Mouse (Mus musculus): ENCODE data around the gene Wnt5b. TPM values are rescaled to one million over a fixed set of nuclear protein-coding genes. Genes with fewer than 3 reads are reported as not detected.

The Wnt5b gene
- total RNA-seq, 2 experiments from 2014 or later = 1.7 to 2.2 TPM

Other genes starting within 250 kb of the Wnt5b start
- gene Lrtm2, start 213.6 kb downstream of the Wnt5b start, total RNA-seq (2021) = 10 to 100 TPM; 40.4 to 42.8 TPM
- gene Adipor2, start 126.6 kb downstream of the Wnt5b start, total RNA-seq (2021) = 10 to 100 TPM; 36.2 to 41.5 TPM
- gene Fbxl14, start 64.7 kb downstream of the Wnt5b start, total RNA-seq (2021) = 10 to 100 TPM; 31.6 to 33.6 TPM